Mouse (Mus musculus): Measurements from ENCODE around the gene Alppl2. TPM values are rescaled to one million over a fixed set of nuclear protein-coding genes. Genes with fewer than 3 reads are reported as not detected.
A peak's percentile ranks its signal among the peaks of the same experiment; 100 is the strongest.

The Alppl2 gene
- polyA plus RNA-seq (2015; fragmentation: Nextera tagmentation; extraction: Ambion mirVana): not detected in 2 replicates

GRCm38 (mm10) chr1:87089828-87090227 lies at the start of gene Alppl2:
TSS of gene Alppl2 (minus strand) at chr1:87089928.
- 84% methylated on average over 4 of the region's 4 CpGs for WGBS
- ATAC-seq: no peak
- Histone ChIP-seq H3K9me3 (replicated peaks; ENCODE audit: control insufficient read depth, low read length, poor library complexity, severe bottlenecking) (0 out of 2 replicates have a peak, but pooled peaks cover 2% of the 10 kb centered on the region), H3K4me2 (ENCODE audit: low read length) (no peak within 1 kb of the TSS), H3K27ac (ENCODE audit: low read length) (no peak within 1 kb of the TSS), H3K9ac (ENCODE audit: low read depth, low read length) (no peak within 1 kb of the TSS), H3K36me3 (ENCODE audit: control insufficient read depth, insufficient read depth, low read length) (no peaks in the 10 kb centered on the region), H3K4me3 (ENCODE audit: low read depth, low read length) (no peak within 1 kb of the TSS), H3K27me3 (ENCODE audit: control insufficient read depth, insufficient read depth, low read depth, low read length) (no peaks in the 10 kb centered on the region), H3K4me1 (ENCODE audit: control insufficient read depth, insufficient read depth, low read length) (no peaks in the 10 kb centered on the region)

- Histone ChIP-seq H3K27ac (ENCODE audit: low read length) (no peak overlapping the region), H3K4me1 (ENCODE audit: control insufficient read depth, insufficient read depth, low read length) (no peaks in the 10 kb centered on the region), H3K4me3 (ENCODE audit: low read depth, low read length) (no peak overlapping the region), H3K9me3 (replicated peaks; ENCODE audit: control insufficient read depth, low read length, poor library complexity, severe bottlenecking) (no peaks in the 10 kb centered on the region), H3K4me2 (ENCODE audit: low read length) (no peak overlapping the region), H3K9ac (ENCODE audit: low read depth, low read length) (no peak overlapping the region), H3K27me3 (ENCODE audit: control insufficient read depth, insufficient read depth, low read depth, low read length) (peaks cover 14% of the 10 kb centered on the region), H3K36me3 (ENCODE audit: control insufficient read depth, insufficient read depth, low read length) (no peaks in the 10 kb centered on the region)
- no peak for ATAC-seq
- 92% methylated on average over 4 of the region's 4 CpGs for WGBS
These were observed 42.1 kb upstream of the Alppl2 start for GRCm38 (mm10) chr1:87131803-87132202.

- no peaks in the 10 kb centered on the region for H3K36me3 ChIP-seq (ENCODE audit: control insufficient read depth, insufficient read depth, low read length)
- no peak overlapping the region for H3K9ac ChIP-seq (ENCODE audit: low read depth, low read length)
- peaks cover 17% of the 10 kb centered on the region for H3K27me3 ChIP-seq (ENCODE audit: control insufficient read depth, insufficient read depth, low read depth, low read length)
- ATAC-seq: peak; percentile 64
- peak overlapping the region; percentile 46 for H3K4me2 ChIP-seq (ENCODE audit: low read length)
- WGBS: 9% methylated on average over 42 of the region's 43 CpGs
- no peak overlapping the region for H3K27ac ChIP-seq (ENCODE audit: low read length)
- no peaks in the 10 kb centered on the region for H3K9me3 ChIP-seq (replicated peaks; ENCODE audit: control insufficient read depth, low read length, poor library complexity, severe bottlenecking)
- no peaks in the 10 kb centered on the region for H3K4me1 ChIP-seq (ENCODE audit: control insufficient read depth, insufficient read depth, low read length)
- H3K4me3 ChIP-seq (ENCODE audit: low read depth, low read length): peak overlapping the region; percentile 22
These were observed 37.7 kb upstream of the Alppl2 start for GRCm38 (mm10) chr1:87127206-87128030.

DNA sequence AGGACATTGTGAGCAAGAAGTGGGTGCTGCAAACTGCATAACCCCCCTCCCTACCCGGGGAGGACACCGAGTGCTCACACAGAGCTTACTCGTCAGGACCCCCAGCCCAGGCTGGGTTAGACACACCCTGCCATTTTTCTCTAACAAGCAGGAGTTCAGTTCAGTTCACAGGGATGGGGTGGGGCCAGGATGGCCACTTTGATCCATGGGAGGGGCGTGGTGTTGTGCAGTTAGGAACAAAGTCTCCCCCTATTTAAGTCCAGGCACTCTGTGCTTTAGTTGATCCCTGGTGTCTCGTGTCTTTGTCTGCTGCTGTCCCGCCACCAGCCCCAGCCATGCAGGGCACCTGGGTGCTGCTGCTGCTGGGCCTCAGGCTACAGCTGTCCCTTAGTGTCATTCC lies 34.9 kb upstream of the Alppl2 start, which contains the start of gene Akp3:
TSS of gene Akp3 (plus strand) at position 301 of the 400 bp plus-strand sequence.
- Histone ChIP-seq H3K27ac (ENCODE audit: low read length) (no peak within 1 kb of the TSS), H3K9me3 (replicated peaks; ENCODE audit: control insufficient read depth, low read length, poor library complexity, severe bottlenecking) (no peaks in the 10 kb centered on the region), H3K36me3 (ENCODE audit: control insufficient read depth, insufficient read depth, low read length) (no peaks in the 10 kb centered on the region), H3K4me3 (ENCODE audit: low read depth, low read length) (no peak within 1 kb of the TSS), H3K9ac (ENCODE audit: low read depth, low read length) (no peak within 1 kb of the TSS), H3K27me3 (ENCODE audit: control insufficient read depth, insufficient read depth, low read depth, low read length) (peaks cover 17% of the 10 kb centered on the region), H3K4me1 (ENCODE audit: control insufficient read depth, insufficient read depth, low read length) (no peaks in the 10 kb centered on the region), H3K4me2 (ENCODE audit: low read length) (no peak within 1 kb of the TSS)
- whole genome bisulfite sequencing: 78% methylated on average over 6 of the region's 6 CpGs
- ATAC-seq: no peak

DNA sequence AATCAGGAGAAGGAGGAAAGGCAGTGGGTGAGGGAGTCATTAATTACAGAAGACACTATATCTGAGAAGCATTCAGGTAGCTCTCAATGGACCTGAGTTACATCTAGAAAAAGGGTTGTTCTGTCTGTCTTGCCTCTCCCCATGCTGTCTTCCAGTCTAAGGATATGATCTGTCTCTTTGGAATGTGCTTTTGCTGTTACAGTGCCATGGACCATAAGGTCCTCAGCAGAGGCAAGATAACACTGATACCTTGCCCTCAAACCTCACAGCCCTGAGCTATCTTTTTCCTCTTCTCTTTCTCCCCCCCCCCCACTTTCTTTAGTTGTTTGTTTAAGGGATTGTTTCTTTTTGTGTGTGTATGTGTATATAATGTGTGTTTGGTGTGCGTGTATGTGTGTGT lies 25.1 kb upstream of the Alppl2 start:
- no peak overlapping the region for H3K27ac ChIP-seq (ENCODE audit: low read length)
- no peaks in the 10 kb centered on the region for H3K36me3 ChIP-seq (ENCODE audit: control insufficient read depth, insufficient read depth, low read length)
- no peak for ATAC-seq
- H3K4me1 ChIP-seq (ENCODE audit: control insufficient read depth, insufficient read depth, low read length): no peaks in the 10 kb centered on the region
- no peaks in the 10 kb centered on the region for H3K27me3 ChIP-seq (ENCODE audit: control insufficient read depth, insufficient read depth, low read depth, low read length)
- H3K9ac ChIP-seq (ENCODE audit: low read depth, low read length): no peak overlapping the region
- no peak overlapping the region for H3K4me3 ChIP-seq (ENCODE audit: low read depth, low read length)
- 72% methylated on average over 1 of the region's 1 CpGs for WGBS
- H3K9me3 ChIP-seq (replicated peaks; ENCODE audit: control insufficient read depth, low read length, poor library complexity, severe bottlenecking): no peaks in the 10 kb centered on the region
- no peak overlapping the region for H3K4me2 ChIP-seq (ENCODE audit: low read length)

DNA sequence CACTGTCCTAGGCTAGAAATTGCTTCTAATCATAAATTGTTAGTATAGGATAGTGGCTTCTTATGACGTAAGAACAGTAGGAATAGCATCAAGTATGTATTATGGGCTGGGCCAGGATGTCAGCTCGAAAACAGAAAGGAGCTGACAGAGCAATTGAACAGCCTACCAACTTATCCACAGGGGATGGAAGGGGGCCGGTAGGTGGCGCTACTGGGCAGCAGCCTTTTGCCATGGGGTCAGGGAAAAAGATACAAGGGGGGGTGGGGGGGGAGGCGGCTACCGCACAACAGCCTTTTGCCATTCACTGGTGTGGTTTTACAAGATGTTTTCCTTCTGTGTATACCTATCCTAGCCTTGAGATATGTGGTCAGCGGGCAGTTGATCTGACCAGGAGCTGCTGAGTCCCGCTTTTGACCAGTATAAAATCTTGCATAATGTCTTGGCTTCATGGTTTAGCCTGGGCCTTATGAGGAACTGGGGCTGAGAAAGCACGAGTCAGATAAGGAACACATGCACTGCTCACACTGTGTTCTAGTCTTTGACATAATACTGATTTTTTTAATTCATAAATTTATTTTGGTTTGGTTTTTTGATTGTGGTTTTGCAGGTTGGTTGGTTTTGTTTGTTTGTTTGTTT lies 22.1 kb upstream of the Alppl2 start:
- Histone ChIP-seq H3K4me3 (ENCODE audit: low read depth, low read length) (no peak overlapping the region), H3K4me1 (ENCODE audit: control insufficient read depth, insufficient read depth, low read length) (no peaks in the 10 kb centered on the region), H3K27me3 (ENCODE audit: control insufficient read depth, insufficient read depth, low read depth, low read length) (no peaks in the 10 kb centered on the region), H3K4me2 (ENCODE audit: low read length) (no peak overlapping the region), H3K36me3 (ENCODE audit: control insufficient read depth, insufficient read depth, low read length) (no peaks in the 10 kb centered on the region), H3K9ac (ENCODE audit: low read depth, low read length) (no peak overlapping the region), H3K9me3 (replicated peaks; ENCODE audit: control insufficient read depth, low read length, poor library complexity, severe bottlenecking) (no peaks in the 10 kb centered on the region), H3K27ac (ENCODE audit: low read length) (no peak overlapping the region)
- ATAC-seq: no peak
- 33% methylated on average over 9 of the region's 9 CpGs for WGBS

- WGBS: 95% methylated on average over 4 of the region's 4 CpGs
- Histone ChIP-seq H3K9ac (ENCODE audit: low read depth, low read length) (no peak overlapping the region), H3K9me3 (replicated peaks; ENCODE audit: control insufficient read depth, low read length, poor library complexity, severe bottlenecking) (no peaks in the 10 kb centered on the region), H3K36me3 (ENCODE audit: control insufficient read depth, insufficient read depth, low read length) (no peaks in the 10 kb centered on the region), H3K27me3 (ENCODE audit: control insufficient read depth, insufficient read depth, low read depth, low read length) (no peaks in the 10 kb centered on the region), H3K4me2 (ENCODE audit: low read length) (no peak overlapping the region), H3K4me3 (ENCODE audit: low read depth, low read length) (no peak overlapping the region), H3K4me1 (ENCODE audit: control insufficient read depth, insufficient read depth, low read length) (no peaks in the 10 kb centered on the region), H3K27ac (ENCODE audit: low read length) (no peak overlapping the region)
- ATAC-seq: no peak
These were observed 18.8 kb upstream of the Alppl2 start for GRCm38 (mm10) chr1:87108564-87108963.

DNA sequence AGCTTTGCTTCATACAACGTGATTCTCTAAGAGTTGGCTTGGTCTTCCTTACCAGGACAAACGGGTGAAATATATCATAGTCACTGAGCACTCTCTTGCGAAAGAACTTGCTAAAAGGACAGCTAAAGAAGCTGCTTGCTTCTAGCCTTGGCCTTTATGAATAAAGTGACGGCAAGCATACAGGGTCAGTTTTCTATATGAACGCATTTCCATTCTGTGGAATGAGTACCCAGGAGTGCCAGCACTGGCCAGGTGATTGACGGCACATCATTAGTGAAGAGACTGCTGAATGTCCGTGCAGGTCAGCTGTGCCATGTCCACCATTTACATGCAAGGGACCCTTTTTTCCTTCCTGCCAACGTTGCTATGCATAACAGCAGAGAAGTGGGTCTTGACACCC lies 16.8 kb upstream of the Alppl2 start:
- H3K36me3 ChIP-seq (ENCODE audit: control insufficient read depth, insufficient read depth, low read length): no peaks in the 10 kb centered on the region
- no peak overlapping the region for H3K4me3 ChIP-seq (ENCODE audit: low read depth, low read length)
- H3K4me1 ChIP-seq (ENCODE audit: control insufficient read depth, insufficient read depth, low read length): no peaks in the 10 kb centered on the region
- no peaks in the 10 kb centered on the region for H3K27me3 ChIP-seq (ENCODE audit: control insufficient read depth, insufficient read depth, low read depth, low read length)
- H3K4me2 ChIP-seq (ENCODE audit: low read length): no peak overlapping the region
- WGBS: 81% methylated on average over 8 of the region's 8 CpGs
- H3K9ac ChIP-seq (ENCODE audit: low read depth, low read length): no peak overlapping the region
- H3K27ac ChIP-seq (ENCODE audit: low read length): no peak overlapping the region
- ATAC-seq: no peak
- no peaks in the 10 kb centered on the region for H3K9me3 ChIP-seq (replicated peaks; ENCODE audit: control insufficient read depth, low read length, poor library complexity, severe bottlenecking)

GRCm38 (mm10) chr1:87103936-87104335 lies 14.2 kb upstream of the Alppl2 start:
- Histone ChIP-seq H3K9me3 (replicated peaks; ENCODE audit: control insufficient read depth, low read length, poor library complexity, severe bottlenecking) (no peaks in the 10 kb centered on the region), H3K4me1 (ENCODE audit: control insufficient read depth, insufficient read depth, low read length) (no peaks in the 10 kb centered on the region), H3K36me3 (ENCODE audit: control insufficient read depth, insufficient read depth, low read length) (no peaks in the 10 kb centered on the region), H3K27me3 (ENCODE audit: control insufficient read depth, insufficient read depth, low read depth, low read length) (no peaks in the 10 kb centered on the region; the same call in 1 of the 2 replicates), H3K27ac (ENCODE audit: low read length) (no peak overlapping the region), H3K4me3 (ENCODE audit: low read depth, low read length) (no peak overlapping the region), H3K9ac (ENCODE audit: low read depth, low read length) (no peak overlapping the region), H3K4me2 (ENCODE audit: low read length) (no peak overlapping the region)
- no peak for ATAC-seq
- WGBS: 70% methylated on average over 1 of the region's 1 CpGs
